Mouse (Mus musculus): Measurements from ENCODE around the gene Gm28729. TPM values are rescaled to one million over a fixed set of nuclear protein-coding genes. Genes with fewer than 3 reads are reported as not detected.
A peak's percentile ranks its signal among the peaks of the same experiment; 100 is the strongest.

Gene Gm28729
- polyA plus RNA-seq, 1 experiment from 2014 or later: not detected

DNA sequence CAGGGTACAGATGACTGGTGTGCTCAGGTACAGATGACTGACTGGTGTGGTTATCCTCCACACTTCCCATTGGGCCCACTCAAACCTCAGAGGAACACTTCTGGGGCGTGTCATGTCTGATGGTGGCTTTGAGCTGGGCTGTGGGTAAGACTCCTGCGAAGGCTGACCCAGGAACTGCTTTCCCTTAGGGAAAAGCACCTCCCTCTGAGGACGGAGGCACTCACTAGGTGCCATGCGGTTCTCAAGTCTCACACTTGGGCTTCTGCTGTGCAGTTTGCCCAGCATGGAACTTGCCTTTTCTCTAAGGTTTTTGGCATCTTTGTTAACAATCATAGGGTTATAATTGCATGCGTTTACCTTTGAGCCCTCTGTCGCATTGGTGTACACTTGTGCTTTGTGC is 10.4 kb upstream of the Gm28729 start:
- no peak for DNase-seq

DNA sequence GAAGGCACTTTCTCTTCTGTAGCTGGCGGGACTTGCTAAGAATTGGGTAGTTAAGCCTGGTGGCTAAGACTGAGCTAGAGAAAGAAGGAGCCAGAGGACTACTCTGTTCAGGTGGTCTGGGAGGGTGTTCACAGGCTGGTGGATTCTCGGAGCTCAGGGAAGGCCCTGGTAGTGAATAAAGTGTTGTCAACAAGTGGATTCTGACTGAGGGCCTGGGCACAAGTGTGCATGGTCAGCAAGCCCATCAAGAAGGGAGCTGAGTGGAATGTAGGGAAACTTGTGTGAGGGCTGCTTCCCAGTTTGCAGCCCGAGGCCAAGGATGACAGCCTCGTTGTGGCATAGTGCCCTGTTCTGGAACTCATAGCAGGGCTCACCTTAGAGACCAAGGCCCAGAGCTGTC is 9.2 kb upstream of the Gm28729 start:
- no peak for TF ChIP-seq CTCF (IDR thresholded peaks at IDR 0.05; ENCODE audit: low read depth)
- DNase-seq (no peak), ATAC-seq (ENCODE audit: insufficient read depth) (no peak)
- Histone ChIP-seq H3K9me3 (ENCODE audit: low read depth, low read length) (no peaks in the 10 kb centered on the region), H3K4me3 (ENCODE audit: low read depth, low read length) (no peak overlapping the region), H3K27ac (ENCODE audit: low read depth) (no peak overlapping the region), H3K36me3 (ENCODE audit: insufficient read depth) (no peaks in the 10 kb centered on the region), H3K4me2 (no peak overlapping the region), H3K4me1 (ENCODE audit: insufficient read depth) (peaks cover 2% of the 10 kb centered on the region; the same call in 1 of the 2 replicates), H3K27me3 (ENCODE audit: insufficient read depth, low read length) (no peaks in the 10 kb centered on the region), H3K9ac (no peak overlapping the region)
- WGBS: 91% methylated on average over 4 of the region's 4 CpGs

More for the DNA sequence above, 10.4 kb upstream of the Gm28729 start:
- Histone ChIP-seq H3K9ac (no peak overlapping the region), H3K27me3 (ENCODE audit: insufficient read depth, low read length) (no peaks in the 10 kb centered on the region), H3K36me3 (ENCODE audit: insufficient read depth) (no peaks in the 10 kb centered on the region), H3K27ac (ENCODE audit: low read depth) (no peak overlapping the region), H3K9me3 (ENCODE audit: low read depth, low read length) (no peaks in the 10 kb centered on the region), H3K4me1 (ENCODE audit: insufficient read depth) (peaks cover 2% of the 10 kb centered on the region; the same call in 1 of the 2 replicates), H3K4me2 (no peak overlapping the region), H3K4me3 (ENCODE audit: low read depth, low read length) (no peak overlapping the region)
- 81% methylated on average over 6 of the region's 6 CpGs for WGBS
- TF ChIP-seq CTCF (IDR thresholded peaks at IDR 0.05; ENCODE audit: low read depth): no peak
- ATAC-seq (ENCODE audit: insufficient read depth): no peak

DNA sequence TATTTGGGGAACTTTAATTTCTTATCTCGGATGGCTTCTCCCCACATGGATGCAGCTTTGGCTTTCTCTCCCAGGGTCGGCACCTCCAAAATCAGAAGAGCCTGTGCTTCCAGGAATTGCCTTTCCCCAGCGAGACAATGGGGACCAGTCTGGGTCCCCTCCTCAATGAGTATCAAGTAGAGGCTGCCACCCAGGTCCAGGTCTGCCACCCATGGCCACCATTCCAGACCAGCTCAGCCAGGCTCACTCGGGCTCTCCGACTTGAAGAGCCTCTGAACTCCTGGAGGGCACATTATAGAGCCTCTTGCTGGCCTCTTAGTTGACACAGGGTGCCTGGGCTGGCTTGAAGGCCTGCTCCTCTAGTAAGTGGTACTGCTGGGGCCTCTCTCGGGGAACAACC is 8.4 kb upstream of the Gm28729 start:
- Histone ChIP-seq H3K4me2 (no peak overlapping the region), H3K4me1 (ENCODE audit: insufficient read depth) (peaks cover 2% of the 10 kb centered on the region; the same call in 1 of the 2 replicates), H3K36me3 (ENCODE audit: insufficient read depth) (no peaks in the 10 kb centered on the region), H3K9me3 (ENCODE audit: low read depth, low read length) (no peaks in the 10 kb centered on the region), H3K9ac (no peak overlapping the region), H3K27me3 (ENCODE audit: insufficient read depth, low read length) (no peaks in the 10 kb centered on the region), H3K27ac (ENCODE audit: low read depth) (peak overlapping the region; percentile 66; the same call in 1 of the 2 replicates), H3K4me3 (ENCODE audit: low read depth, low read length) (no peak overlapping the region)
- ATAC-seq (ENCODE audit: insufficient read depth) (no peak), DNase-seq (no peak)
- 48% methylated on average over 6 of the region's 6 CpGs for WGBS
- TF ChIP-seq CTCF (IDR thresholded peaks at IDR 0.05; ENCODE audit: low read depth): no peak

DNA sequence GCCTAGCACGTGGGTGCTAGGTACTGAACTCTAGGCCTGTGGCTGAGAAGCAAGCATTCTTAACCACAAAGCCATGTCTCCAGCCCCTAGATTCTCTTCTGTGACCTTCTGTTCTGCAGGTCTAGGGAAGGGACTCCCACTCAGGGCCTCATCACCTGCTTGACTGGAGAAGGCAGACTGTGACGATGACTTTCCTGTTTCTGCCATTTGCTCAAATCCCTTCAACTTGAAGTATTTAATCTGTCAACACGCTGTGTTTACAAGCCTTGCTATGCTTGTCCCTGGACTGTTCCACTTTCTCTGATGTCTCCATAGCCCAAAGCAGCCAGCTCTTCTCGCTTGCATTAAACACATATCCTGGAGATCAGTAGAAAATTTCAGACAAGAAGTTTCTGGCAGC is 7.5 kb upstream of the Gm28729 start:
- Histone ChIP-seq H3K9me3 (ENCODE audit: low read depth, low read length) (no peaks in the 10 kb centered on the region), H3K9ac (no peak overlapping the region), H3K36me3 (ENCODE audit: insufficient read depth) (no peaks in the 10 kb centered on the region), H3K27ac (ENCODE audit: low read depth) (peak overlapping the region; percentile 19; the same call in 1 of the 2 replicates), H3K4me1 (ENCODE audit: insufficient read depth) (peaks cover 2% of the 10 kb centered on the region; the same call in 1 of the 2 replicates), H3K27me3 (ENCODE audit: insufficient read depth, low read length) (no peaks in the 10 kb centered on the region), H3K4me3 (ENCODE audit: low read depth, low read length) (no peak overlapping the region), H3K4me2 (no peak overlapping the region)
- TF ChIP-seq CTCF (IDR thresholded peaks at IDR 0.05; ENCODE audit: low read depth): no peak
- ATAC-seq (ENCODE audit: insufficient read depth) (no peak), DNase-seq (no peak)
- 32% methylated on average over 4 of the region's 4 CpGs for WGBS

DNA sequence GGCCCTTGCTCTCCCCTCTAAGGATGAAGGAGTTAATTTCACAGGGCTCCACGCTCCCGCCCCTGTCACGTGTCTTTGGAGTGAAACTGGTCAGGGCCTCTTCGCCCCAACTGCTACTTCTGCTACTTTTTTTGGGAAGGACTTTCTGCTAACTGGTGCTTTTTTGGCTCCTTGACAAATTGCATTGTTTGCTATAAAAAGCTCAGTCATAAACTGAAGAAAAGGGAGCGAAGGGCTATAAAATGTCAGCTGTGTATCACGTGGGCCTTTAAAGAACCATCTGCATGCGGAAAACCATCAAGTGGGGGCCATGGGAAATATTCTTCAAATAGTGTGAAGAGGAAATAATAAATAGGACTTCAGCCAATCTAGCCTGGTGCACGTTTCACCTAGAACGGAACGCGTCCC is 5.6 kb upstream of the Gm28729 start:
- peak overlapping the region; percentile 21; the same call in 1 of the 2 replicates for H3K4me2 ChIP-seq
- H3K9me3 ChIP-seq (ENCODE audit: low read depth, low read length): no peaks in the 10 kb centered on the region
- H3K36me3 ChIP-seq (ENCODE audit: insufficient read depth): no peaks in the 10 kb centered on the region
- H3K27ac ChIP-seq (ENCODE audit: low read depth): peak overlapping the region; percentile 54
- H3K4me1 ChIP-seq (ENCODE audit: insufficient read depth): peaks cover 2% of the 10 kb centered on the region; the same call in 1 of the 2 replicates
- H3K27me3 ChIP-seq (ENCODE audit: insufficient read depth, low read length): no peaks in the 10 kb centered on the region
- no peak for TF ChIP-seq CTCF (IDR thresholded peaks at IDR 0.05; ENCODE audit: low read depth)
- 37% methylated on average over 11 of the region's 11 CpGs for WGBS
- ATAC-seq (ENCODE audit: insufficient read depth) (peak; percentile 74), DNase-seq (peak; percentile 74)
- H3K9ac ChIP-seq: no peak overlapping the region
- H3K4me3 ChIP-seq (ENCODE audit: low read depth, low read length): no peak overlapping the region

DNA sequence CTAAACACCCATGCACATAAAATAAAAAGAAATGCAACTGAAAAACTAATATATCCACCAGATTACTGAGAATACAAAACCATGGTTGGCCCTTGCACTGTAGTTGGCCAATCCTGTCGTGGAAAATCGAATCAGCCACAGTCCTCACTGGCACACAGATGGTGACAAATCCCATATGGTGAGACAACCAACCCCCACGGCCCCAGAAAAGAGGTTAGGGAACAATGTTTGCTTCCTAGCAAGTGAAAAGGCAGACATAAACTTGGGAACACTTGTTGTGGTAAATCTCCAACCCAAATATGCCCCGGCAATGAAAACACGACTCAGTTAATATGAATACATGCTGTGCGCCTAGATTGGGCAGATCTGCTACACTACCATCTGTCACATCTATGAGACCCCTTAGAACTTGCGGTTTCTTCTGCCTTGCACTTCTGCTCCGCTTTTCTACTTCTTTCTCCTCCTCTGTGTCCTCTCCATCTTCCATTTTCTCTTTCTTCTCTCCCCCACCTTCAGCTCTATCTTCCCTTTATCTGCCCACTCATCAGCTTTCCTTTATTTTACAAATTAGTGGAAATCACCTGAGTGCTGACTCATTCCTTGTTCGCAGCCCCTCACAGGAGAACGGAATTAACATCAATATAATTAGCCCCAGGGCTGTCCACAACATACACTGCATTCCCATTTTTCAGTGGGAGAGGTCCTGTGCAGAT is 5.1 kb upstream of the Gm28729 start:
- Histone ChIP-seq H3K9ac (no peak overlapping the region), H3K4me1 (ENCODE audit: insufficient read depth) (peaks cover 2% of the 10 kb centered on the region; the same call in 1 of the 2 replicates), H3K4me3 (ENCODE audit: low read depth, low read length) (no peak overlapping the region), H3K27me3 (ENCODE audit: insufficient read depth, low read length) (no peaks in the 10 kb centered on the region), H3K9me3 (ENCODE audit: low read depth, low read length) (no peaks in the 10 kb centered on the region), H3K27ac (ENCODE audit: low read depth) (no peak overlapping the region), H3K4me2 (no peak overlapping the region), H3K36me3 (ENCODE audit: insufficient read depth) (no peaks in the 10 kb centered on the region)
- 63% methylated on average over 10 of the region's 10 CpGs for WGBS
- no peak for TF ChIP-seq CTCF (IDR thresholded peaks at IDR 0.05; ENCODE audit: low read depth)
- DNase-seq (no peak), ATAC-seq (ENCODE audit: insufficient read depth) (no peak)

DNA sequence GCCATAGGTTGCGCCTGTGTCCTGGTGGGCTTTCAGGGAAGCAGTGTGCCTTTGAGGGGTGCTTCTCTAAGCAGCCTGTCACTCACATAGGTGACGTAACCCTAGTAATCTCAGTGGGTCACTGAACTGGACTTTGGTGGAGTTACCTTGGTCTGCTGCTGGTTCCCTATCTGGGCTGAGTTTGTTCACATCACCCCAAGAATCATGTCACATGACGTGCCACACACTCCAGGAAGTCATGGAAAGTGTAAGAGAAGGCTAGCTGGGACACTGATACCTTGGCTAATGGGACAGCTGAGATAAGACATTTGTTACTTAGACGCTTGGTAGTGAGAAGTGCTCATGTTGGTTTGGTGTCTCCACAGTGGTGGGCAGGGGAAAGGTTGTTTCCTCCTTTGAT is 947 bp upstream of the Gm28729 start:
- H3K36me3 ChIP-seq (ENCODE audit: insufficient read depth): no peaks in the 10 kb centered on the region
- no peaks in the 10 kb centered on the region for H3K27me3 ChIP-seq (ENCODE audit: insufficient read depth, low read length)
- WGBS: 69% methylated on average over 4 of the region's 4 CpGs
- no peaks in the 10 kb centered on the region for H3K9me3 ChIP-seq (ENCODE audit: low read depth, low read length)
- no peak overlapping the region for H3K4me2 ChIP-seq
- ATAC-seq (ENCODE audit: insufficient read depth) (no peak), DNase-seq (no peak)
- TF ChIP-seq CTCF (IDR thresholded peaks at IDR 0.05; ENCODE audit: low read depth): no peak
- no peak overlapping the region for H3K9ac ChIP-seq
- no peaks in the 10 kb centered on the region for H3K4me1 ChIP-seq (ENCODE audit: insufficient read depth)
- no peak overlapping the region for H3K27ac ChIP-seq (ENCODE audit: low read depth)
- no peak overlapping the region for H3K4me3 ChIP-seq (ENCODE audit: low read depth, low read length)

Measured in lung, embryonic 14.5 days (tissue).